Mouse (Mus musculus) brain, embryonic 18.5 days (tissue): ENCODE measurements around the gene Cep250.

ENCODE experiments used
- DNase-seq: peaks from one replicate; pipeline ENCODE4 v3.0.0-alpha.2; 2012; ENCODE audit warnings: low read depth, low spot score

Cep250 gene

GRCm38 (mm10) chr2:155962991-155963390, 6.7 kb downstream of the Cep250 start:
- no peak for DNase-seq

GRCm38 (mm10) chr2:155973348-155973747, 17.1 kb downstream of the Cep250 start:
- no peak for DNase-seq

GRCm38 (mm10) chr2:155974087-155974731, 18.0 kb downstream of the Cep250 start:
- DNase-seq, result no peak

DNA sequence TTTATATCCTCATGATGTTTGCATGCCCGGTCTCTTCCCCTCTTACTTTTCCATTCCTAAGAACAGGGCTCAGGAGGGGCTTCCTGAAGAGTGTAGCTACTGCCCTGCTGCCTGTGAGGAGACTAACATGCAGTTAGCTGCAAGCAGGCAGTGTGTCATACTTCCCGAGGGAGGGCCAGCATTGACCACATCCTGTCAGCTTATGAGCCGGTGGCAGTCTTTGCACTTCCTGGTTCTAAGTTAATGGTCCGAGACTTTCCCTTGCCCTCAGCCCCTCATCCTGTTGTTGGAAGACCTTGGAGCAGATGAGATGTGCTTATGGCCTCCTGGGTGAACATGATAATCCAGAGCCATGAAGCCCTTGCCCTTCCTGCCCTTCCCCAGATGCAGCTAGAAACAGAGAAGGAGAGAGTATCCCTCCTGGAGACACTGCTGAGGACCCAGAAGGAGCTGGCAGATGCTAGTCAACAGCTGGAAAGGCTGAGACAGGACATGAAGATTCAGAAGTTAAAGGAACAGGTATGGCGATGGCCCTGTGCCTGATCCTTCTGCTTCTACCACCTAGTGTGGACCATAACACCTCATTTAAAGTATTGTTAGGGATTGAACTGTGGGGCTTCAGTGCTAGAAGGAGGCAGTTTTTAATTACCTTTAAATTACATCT, 23.2 kb downstream of the Cep250 start:
- DNase-seq, result no peak

- DNase-seq, result no peak
Measured at GRCm38 (mm10) chr2:155985776-155986175, 29.5 kb downstream of the Cep250 start.

DNA sequence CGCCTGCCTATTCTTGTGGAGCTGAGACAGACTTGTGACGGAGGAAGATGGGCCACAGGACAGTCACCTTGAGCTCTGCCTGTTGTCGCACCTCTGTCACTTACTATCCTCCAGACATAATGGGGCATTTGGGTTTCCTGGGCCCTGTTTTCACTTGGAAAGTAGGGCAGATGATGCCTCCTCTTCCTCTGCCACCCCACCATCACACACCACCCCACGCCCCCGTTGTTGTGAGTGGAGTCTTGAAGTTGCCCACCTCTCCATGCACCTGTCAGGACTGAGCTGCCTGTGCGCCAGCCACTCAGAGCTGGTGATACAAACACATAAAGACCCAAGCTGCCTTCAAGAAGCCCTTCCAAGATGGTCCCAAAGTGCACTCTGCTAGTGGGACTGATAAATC, 30.9 kb downstream of the Cep250 start:
- DNase-seq, result no peak

DNA sequence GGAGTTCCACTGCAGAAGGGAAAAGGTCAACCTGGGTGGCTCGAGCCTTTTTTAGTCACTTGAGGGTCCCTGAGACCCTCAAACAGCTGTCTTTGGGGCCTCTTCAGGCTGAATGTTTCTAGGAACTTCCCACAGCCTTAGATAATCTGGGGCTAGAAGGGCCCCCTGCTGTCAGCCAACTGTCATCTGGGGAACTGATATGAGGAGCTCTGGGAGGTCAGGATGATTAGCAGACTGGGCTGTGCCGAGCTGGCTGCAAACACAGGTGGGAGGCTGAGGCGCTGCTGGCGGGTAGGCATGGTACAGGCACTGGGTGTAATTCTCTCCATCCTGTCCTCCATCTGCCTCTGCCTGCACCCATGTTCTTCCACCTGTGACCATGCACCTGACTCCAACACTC, 32.8 kb downstream of the Cep250 start:
- no peak for DNase-seq

GRCm38 (mm10) chr2:155991151-155991550, 34.9 kb downstream of the Cep250 start:
- DNase-seq, result no peak

DNA sequence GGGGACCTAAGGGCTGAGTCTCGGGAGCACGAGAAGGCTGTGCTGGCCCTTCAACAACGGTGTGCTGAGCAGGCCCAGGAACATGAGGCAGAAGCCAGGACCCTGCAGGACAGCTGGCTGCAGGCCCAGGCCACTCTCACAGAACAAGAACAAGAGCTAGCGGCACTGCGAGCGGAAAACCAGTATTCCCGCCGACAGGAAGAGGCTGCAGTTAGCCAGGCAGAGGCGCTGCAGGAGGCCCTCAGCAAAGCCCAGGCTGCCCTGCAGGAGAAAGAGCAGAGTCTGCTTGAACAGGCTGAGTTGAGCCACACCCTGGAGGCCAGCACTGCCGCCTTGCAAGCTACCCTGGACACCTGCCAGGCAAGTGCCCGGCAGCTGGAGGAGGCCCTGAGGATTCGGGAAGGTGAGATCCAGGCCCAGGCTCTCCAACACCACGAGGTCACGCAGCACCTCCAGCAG, 35.6 kb downstream of the Cep250 start:
- peak; percentile 14 for DNase-seq

DNA sequence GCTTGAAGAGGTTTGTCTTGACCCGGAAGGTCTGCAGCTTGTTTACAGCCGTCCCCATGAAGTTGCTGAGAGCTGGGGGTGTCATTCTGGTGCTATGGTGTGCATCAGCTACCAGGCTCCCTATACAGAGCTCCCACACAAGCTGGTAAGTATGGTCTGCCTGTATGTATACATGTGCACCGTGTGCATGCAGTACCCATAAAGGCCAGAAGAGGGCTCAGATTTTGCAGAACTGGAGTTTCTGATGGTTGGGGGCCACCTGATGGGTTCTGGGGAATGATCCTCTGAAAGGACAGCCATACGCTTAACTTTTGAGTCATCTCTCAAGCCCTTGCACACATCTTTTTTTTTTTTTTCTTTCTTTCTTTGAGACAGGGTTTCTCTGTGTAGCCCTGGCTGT, 49.1 kb downstream of the Cep250 start:
- DNase-seq, result no peak

- DNase-seq, result peak; percentile 94
Measured at GRCm38 (mm10) chr2:156007888-156008532, 51.8 kb downstream of the Cep250 start, which contains the start of the genes 6430550D23Rik and Ergic3. 6430550D23Rik (minus strand) TSS chr2:156007977. Ergic3 (plus strand) TSS chr2:156008045.

DNA sequence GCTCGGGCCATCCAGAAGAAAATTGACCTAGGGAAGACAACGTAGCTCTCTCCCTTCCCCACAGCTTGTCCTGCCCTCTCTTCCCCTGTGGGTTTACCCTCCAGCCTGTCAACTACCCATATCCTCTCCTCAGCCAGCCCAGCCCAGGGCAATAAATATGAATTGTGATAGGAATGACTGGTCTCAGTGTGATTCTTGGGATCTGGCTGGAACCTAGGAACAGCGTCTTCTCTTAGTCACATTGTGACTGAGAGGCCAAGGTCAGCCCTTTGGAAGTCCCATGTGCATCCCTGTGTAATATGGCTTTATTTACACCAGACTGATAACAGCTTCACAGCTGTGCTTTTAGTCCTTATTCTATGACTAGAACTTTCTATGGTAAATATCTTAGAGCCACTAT, 61.8 kb downstream of the Cep250 start:
- no peak for DNase-seq

DNA sequence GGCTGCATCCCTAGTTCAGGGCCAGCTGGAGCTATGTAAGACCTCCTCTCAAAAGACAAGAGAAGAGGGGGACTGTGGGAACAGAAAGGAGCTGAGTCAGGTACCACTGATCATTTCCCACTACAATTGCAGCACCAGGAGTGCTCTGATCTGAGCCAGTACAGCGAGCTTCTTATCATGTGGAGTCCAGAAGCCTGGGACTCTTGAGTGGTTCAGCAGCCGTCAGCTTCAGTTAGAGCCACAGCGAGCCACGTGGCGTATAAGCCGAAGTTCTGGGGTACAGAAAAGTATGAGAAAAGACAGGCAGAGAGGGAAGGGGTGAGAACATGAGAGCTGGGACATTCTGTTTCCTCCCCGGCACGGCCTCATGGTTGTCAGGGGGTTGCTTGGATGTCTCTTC, 65.0 kb downstream of the Cep250 start:
- DNase-seq, result no peak

- DNase-seq, result no peak
Measured at GRCm38 (mm10) chr2:156021765-156022164, 65.5 kb downstream of the Cep250 start.

GRCm38 (mm10) chr2:156025482-156025881, 69.2 kb downstream of the Cep250 start:
- DNase-seq, result no peak

GRCm38 (mm10) chr2:156039390-156039789, 83.1 kb downstream of the Cep250 start:
- no peak for DNase-seq

- no peak for DNase-seq
Measured at GRCm38 (mm10) chr2:156042903-156043302, 86.6 kb downstream of the Cep250 start.

GRCm38 (mm10) chr2:156047929-156048328, 91.7 kb downstream of the Cep250 start:
- no peak for DNase-seq
